Mouse (Mus musculus): ENCODE results near the gene Cavin3.

The Cavin3 gene

DNA sequence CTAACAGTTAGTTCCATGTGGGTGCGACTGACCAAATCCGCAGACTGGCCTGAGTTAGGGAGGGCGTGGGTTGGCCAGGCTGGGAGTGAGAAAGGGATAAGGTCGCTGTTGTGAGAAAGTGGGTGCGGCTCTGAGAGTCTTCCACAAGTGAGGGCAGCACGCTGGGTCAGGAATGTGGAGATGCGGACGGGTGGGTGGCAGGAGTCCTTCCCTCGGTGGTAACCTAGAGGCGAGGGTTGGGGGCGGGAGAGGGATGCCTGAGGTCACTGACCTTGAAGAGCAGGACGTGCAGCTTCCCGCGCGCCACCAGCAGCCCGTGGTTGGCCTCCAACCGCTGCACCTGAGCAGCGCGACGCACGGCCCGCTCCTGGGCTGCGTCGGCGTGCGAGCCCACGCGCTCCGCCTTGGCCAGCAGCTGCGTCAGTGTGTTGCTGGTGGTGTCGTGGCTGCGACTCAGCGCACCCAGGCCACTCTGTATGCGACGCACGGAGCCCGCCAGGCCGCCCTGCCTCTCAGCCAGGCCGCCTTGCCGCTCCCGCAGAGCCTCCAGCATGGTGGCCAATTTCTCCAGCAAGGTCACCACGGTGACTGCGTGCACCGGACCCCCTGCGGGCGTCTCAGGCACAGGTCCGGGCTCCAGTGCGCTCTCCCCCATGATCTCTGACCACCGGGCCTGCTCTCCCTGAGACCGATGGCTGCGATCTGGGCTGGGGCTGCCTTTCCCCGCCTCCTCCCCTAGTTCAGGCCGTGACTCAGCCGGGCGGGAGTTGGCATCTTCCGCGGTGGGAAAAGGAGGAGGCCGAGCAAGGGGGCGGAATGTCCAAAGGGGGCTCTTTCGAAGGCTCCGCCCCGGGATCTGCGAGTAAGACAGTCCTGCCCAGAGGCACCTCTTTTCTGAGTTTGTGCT, at the start of gene Cavin3:
Cavin3 (minus strand) TSS at position 796 of the 907 bp plus-strand sequence.
- no peak for DNase-seq (ENCODE audit: low read depth)

DNA sequence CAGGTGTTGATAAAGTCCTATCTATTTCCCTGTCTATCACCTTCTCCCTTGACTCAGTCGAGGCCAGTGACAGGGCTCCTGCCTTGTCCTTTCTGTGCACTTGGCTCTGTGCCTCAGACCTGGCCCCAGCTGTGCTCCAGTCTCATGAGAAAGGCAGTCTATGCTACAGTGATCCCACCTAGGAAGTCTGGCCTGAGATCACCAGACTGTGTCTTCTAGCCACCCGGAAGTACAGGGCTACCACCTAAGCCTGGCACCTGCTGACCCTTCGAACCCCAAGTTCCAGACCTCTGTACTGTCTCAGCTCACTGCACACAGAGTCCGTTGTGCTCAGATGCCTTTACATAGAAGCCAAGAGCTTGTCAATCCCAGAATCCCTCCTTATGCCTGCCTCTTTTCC, 46.0 kb upstream of the Cavin3 start:
- DNase-seq (ENCODE audit: low read depth) = no peak

DNA sequence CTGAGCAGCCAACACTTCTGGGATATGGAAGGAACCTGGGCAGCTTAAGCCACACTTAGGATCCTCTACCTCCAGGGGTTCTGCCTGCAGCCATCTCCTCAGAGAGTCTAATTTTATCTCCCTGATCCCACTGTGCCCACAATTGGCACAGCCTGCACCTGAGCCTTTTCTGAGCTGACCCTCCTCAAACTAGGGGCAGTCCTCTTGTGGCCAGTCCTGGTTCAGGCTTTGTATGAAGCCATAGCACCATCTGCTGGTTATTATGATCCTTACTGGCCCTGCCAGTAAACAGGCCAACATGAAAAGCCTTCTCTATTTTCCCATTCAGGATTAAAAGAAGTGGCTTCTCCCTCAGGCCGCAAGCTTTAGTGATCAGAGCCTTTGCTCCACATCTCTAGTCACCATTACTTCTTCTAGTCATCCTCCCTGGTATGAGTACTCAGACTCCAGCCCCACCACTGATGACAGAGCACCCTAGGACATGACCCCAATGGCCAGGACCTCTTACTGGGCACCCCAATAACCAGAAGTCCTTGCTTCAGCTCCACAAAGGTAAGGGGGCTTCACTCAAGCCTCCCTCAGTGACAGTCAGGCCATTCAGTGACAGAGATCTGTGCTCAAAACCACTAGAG, 45.3 kb upstream of the Cavin3 start:
- DNase-seq (ENCODE audit: low read depth) = no peak

DNA sequence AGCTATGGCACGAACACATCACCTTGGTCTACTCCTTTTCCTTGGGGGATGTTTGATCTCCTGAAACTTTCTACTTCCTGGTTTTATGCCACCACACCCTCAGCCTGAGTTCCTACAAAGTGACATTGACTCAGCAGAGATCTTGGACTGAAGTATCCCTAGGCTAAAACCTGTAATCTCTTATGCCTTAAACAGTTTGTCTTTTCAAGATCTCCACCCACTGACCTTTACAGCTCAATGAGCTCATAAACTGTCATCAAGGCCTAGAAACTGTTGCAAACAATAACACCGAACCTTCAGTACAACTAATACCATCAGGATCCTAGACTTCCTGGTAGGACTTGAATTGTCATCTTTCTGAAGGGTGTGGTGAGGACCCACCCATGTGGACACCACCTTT, 42.1 kb upstream of the Cavin3 start:
- no peak for DNase-seq (ENCODE audit: low read depth)

DNA sequence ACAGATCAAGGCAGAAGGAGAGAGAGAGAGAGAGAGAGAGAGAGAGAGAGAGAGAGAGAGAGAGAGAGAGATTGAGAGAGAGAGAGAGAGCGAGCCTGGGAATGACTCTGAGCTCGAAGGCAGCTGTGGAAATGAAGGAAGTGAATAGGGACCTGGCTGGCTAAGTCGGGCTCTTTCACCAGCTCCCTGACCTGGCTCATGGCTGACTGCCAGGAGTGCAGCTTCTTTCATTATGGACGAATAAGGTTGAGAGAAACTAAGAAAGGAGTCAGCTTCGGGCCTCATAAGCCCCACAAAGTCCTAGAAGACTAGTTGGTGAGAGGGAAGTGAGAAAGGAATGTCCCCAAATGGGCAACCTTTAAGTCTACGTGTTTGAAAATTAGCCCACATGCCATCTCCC, 38.1 kb upstream of the Cavin3 start:
- DNase-seq (ENCODE audit: low read depth) = no peak

DNA sequence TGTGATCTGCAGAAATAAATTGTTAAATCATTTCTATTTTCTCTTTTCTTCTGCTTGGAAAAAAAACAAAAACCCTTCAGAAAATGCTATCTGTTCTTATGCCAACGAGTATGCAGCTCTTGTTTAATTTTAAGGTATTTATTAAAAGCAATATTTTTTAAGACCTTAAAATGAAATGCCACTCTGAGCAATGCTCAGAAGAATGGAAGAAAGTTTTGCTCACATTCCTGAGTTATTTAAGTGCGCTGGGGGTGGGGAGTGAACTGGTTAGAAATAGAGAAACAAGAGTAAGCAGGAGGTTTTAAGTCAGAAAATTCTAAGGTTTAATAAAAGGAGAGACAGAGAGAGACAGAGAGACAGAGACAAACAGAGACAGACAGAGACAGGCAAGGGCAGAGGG, 37.7 kb upstream of the Cavin3 start:
- DNase-seq (ENCODE audit: low read depth) = no peak

DNA sequence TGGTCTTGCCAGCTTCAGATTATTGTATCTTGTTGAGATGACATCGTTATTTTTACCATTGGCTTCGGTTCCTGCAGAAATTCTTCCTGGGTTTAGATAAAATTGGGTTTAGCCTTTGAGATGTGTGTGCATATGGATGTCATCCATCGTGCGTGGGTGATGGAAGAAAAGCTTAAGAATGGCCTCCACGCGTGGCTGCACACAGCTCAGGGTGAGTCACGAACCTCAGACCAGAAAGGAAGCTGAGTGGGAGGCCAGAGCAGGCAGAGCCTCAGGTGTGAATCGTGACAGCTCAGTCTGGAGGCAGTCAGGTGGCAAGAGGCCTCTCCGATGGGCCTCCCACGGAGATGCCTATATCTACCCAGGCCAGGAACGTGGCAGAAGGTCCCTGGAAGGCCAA, 37.2 kb upstream of the Cavin3 start:
- no peak for DNase-seq (ENCODE audit: low read depth)

DNA sequence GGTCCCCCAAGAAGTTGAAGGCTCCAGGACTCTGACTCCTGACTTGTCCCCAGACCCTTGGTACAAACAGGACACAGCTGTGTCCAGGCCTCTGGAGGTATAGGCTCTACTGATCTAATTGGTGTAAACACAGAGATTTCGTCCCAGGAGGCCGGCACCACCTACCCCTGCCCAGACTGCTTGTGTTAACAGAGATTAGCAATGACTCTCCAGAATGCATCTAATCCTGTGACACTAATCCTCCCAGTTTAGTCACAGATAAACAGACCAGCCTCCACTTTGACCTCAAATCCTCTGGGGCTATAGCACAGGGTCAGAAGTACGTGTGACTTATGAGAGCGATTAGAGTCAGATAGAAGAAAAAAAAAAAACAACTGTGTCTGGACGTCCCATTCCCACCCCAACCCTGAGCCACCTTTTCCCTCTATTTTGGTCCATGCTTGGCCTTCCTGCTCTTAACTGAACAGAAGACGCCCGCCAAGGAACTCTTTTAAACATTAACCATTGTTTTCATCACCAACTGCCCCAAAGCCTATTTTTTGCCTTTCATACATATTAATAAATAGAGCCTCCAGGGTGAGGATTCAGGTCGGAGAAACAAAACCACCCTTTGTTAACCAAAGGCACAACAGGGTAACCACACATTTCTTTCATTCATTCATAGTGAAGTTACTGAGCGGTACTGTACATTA, 34.7 kb upstream of the Cavin3 start:
- no peak for DNase-seq (ENCODE audit: low read depth)

DNA sequence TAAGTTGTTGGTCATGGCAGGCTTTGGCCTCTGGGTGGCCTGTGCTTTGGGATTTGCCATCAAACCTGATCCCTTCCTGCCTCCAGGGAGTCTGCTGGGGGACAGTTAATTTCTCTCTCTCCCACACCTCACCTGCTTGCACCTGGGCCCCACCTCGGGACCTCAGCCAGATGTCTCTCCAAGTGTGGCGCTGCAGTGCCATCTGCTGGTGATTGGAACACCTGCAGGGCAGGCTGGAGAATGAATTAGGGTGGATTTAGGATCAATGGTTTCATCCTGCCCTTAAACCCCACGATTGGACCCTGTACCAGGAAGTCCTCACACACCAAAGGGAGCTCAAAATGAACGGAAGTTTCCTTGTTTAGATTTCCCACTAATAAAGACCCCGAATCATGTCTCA, 33.1 kb upstream of the Cavin3 start:
- DNase-seq (ENCODE audit: low read depth) = peak; percentile 20

DNA sequence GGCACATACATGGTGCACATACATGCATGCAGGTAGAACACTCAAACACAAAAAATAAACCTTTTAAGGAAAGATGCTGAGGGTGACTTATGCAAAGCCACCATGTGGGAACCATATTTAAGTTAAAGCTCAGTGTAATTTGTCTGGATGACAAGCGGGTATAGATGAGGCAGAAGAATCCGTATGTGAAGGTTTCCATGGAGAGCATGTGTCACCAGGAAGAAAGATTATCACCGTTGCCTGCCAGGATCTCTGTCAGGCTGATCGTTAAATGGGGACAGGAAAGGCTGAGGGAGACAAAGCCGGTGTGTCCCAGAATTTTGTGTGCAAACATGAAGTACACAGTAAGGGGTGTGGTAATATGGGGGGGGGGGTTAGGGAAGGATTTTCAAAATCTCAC, 32.5 kb upstream of the Cavin3 start:
- DNase-seq (ENCODE audit: low read depth) = no peak

DNA sequence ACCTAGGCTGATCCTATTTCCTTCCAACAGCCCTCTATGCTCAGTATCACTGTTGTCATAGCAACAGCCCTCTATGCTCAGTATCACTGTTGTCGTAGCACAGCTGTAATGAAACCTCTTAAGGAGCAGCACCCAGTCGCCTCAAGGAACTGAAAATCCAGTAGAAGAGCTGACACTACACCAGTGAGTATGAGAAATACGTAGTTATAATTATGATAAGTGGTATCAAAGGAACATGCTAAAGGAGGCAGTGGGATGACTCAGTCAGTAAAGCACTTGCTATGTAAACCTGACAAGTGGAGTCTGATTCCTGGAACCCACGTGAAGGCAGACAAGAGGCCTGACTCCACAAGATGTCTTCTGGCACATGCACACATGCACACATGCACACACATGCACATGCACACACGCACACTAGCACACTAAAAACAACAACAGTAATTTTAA, 31.8 kb upstream of the Cavin3 start:
- no peak for DNase-seq (ENCODE audit: low read depth)

DNA sequence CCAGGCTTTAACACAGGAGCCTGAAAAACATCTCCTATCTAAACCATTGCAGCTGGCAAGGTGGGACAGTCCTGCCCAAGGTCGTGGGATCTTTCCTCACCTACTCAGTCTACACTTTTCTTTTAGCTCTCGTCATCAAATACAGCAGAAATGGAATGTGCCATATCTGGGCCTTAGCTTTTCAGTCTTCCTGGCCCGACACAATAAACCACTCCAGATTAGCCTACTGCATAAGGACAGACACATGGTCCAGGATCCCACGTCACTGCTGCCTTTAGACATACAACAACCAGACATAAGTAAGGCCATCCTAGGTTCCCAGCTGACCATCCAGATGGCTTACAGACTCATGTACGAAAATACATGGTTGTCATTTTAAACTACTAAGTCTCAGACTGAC, 28.0 kb upstream of the Cavin3 start:
- DNase-seq (ENCODE audit: low read depth) = no peak

DNA sequence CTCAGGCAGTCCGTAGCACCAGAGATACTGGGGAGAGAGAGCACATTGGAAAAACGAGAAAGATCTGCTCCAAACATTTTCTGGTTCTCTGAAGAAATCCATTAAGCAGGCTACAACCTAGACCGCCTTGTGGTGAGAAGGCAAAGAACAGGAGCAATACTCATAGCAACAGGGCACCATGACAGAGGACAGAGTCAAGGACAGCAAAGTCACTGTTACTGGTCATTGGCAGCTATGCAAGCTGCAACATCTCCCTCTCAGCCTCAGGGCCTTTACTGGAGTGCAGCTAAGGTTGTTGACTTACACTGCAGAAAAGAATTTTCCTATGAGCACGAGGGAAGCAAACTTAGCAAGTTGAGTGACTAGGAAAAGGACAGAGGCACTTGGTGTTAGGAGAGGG, 25.2 kb upstream of the Cavin3 start:
- DNase-seq (ENCODE audit: low read depth) = no peak

DNA sequence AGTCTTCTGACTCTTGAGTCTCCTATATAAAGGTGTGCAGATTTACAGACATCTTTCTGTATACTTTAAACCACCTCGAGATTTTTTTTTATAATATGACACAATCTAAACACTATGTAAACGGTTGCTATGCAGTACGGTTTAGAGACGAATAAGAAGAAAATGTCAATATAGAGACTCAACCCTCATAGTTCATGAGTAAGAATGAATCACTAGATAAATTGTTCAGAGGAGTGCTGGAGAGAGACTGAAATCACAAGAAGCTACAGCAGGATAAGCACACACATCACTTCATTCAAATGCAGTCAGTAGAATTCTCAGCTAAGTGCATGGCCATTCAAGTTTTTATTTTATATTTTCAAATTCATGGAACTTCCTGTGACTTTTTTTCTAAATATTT, 19.9 kb upstream of the Cavin3 start:
- DNase-seq (ENCODE audit: low read depth) = no peak

DNA sequence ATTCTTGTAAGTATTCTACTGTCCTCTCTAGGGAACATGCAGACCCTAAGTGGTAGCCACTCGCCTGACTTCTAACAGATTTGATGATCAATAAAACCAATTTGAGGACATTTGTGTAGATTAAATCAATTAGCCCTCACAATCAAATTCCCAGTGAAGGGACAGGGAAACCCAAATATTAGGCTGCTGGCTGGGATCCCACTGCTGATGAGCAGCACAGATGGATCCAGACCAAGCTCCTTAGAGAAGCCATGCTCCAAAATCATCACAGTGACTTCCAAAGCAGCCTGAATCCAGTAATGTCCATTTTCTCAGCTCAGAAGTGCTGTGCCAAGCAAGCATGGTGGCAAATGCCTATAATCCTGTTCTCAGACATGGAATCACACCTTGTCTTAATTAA, 17.6 kb upstream of the Cavin3 start:
- DNase-seq (ENCODE audit: low read depth) = no peak

DNA sequence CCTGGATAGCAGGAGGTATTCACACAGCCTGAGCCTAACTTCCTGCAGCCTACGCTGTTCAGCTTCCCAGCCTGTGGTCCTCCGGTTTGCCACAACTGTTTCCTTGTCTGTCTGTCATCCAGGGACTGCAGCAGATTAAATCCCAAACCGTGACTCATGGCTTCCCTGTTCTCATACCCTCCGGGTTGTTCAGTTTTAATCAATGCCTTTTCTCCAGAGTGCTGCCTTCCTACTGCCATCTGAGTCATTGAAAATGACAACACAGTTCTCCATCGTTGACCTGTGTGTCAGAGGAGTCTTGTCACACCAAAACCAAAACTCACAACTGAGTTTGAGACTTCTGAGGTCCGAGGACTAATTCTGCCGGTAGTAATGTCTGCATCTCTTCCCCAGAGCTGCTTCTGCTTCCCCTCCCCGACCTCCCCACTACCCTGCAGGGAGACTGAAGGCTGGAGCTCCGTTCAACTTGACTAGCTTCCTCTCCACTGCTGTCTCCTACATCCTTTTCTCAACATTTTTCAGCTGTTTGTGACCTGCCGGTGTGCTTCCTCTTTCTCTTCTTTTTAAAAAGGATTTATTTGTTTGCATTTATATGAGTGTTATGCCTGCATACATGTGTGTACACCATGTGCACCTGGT, 16.9 kb upstream of the Cavin3 start:
- DNase-seq (ENCODE audit: low read depth) = no peak

DNA sequence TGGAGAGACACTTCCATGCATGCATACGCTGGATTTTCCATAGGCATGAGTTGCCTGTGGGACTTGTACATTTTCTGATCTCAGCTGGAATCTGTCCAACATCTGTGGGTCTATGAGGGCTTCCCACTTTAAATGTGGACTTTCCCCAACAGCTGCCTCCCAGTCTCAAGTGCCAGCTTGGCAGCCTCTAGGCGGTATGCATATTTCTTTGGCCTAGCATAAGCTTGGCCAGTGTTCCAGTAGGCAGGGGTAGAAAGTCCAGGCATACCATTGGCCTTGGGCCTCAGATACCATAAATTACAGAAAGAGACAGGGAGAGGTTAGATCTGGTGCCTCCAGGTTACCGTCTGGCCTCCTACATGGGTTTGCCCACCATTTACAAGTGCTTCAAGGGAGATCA, 15.8 kb upstream of the Cavin3 start:
- DNase-seq (ENCODE audit: low read depth) = no peak

DNA sequence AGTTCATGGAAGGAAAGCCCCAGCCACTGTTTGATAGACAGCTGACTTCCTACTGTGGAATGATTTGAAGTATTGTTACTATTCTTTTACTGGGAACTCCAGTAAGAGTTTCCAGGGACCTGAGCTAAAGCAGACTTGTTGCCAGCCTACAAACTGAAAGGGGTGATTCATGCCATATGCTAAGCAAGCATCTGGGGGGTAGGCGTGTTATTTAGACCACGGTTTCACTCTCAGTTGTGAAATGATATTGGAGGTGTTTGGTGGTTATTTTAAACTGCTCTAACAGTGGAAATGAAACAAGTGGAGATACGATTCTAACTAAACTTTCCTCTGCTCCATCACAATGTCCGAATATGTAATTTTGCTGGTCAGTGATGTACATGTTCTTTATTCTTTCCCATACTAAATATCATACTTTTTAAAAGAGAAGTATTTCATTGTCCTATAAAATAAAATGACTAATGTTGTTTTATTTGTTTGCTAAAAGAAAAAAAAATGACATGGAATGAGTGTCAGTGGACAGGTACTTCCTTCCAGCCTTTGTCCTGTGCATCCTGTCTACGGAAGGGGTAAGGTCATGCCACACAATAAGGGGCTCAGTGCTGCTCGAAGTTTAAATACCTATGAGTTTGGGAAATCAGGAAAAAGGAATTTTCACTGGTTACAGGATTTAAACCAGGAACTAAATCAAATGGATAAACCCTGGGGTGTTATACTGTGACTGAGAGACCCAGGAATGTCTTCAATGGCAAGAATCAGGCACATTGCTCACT, 5.2 kb upstream of the Cavin3 start:
- no peak for DNase-seq (ENCODE audit: low read depth)

DNA sequence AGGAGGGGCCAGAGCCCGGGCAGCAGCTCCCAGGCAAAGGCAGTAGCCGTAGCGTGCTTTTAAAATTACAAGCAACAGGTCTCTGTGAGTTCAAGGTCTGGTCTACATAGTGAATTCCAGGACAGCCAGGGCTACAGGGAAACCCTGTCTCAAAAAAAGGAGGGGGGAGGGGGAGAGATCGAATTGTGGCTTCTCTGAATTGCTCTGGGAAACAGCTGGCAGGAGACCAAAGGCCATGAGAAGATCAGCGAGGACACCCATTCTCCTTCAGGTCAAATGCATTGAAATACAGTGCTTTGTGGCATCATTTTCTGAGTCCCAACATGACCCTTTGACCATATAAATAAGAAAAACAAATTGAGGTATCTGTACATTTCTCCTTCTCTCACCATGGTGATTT, 2.9 kb upstream of the Cavin3 start:
- no peak for DNase-seq (ENCODE audit: low read depth)

DNA sequence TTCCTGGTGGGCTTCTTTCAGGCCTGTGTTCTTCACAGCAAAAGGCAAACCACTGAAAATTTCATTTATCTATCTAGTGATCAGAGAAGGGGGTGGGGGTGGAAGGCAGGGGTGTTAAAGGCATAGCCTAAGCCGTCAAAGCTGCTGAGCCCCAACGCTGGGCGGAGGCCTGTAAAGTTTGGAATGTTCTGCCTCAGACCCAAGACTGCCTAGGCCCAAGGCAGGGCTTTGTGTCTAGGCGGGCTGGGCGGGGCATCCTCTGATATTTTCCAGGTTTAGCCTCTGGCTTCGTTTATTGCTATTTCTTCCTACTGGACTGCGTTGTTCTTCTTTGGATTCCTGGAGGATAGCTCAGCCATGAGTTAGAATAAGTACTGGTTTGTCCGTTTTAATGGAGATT, 326 bp upstream of the Cavin3 start:
- DNase-seq (ENCODE audit: low read depth) = no peak

DNA sequence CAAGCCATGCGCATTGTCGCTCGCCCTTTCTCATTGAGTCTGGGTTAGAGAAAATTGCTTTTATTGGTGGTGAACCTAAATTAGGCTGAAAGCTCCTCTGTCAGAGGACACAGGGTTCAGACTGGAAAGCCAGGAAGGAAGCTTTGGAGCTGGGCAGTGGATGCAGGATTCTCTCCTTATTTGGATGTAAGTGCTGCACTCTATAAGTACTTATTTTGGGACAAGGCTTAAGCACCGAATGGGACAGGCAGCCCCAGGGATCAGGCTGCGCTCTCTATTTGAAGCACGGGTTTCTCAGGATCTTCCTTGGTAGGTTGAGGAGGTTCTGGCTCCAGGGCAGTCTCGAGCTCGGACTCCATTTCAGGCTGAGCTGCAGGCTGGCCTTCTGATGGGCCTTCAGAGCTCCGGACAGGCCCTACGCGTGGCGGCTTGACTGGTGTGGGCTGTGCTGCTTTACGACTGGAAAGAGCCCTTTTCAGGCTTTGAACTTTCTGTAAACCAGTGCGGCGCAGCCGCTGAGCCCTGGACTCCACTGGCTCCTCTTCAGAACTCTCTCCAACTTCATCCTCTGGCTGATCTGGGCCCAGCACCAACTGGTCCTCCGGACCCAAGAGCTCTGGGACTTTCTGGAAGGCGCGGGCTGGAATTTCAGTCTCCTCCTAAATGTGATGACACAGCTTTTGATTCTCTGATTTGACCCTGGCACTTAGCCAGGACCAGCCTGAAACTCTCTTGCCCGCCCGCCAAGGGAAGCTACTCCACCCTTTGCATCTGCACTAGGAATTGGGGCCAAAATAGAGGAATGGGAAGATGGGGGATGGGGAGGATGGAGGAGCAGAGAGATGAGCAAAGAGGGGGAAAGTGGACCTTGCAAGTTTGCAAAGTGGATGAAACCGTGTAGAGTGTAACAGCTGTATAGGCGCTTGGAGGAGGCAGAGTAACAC, 1.3 kb downstream of the Cavin3 start:
- no peak for DNase-seq (ENCODE audit: low read depth)

All from c-Kit-positive CD71-positive TER-119-negative erythroid progenitor cells, embryonic 14.5 days (primary cell).